Mouse (Mus musculus): ENCODE data around the gene Dpyd. TPM values are rescaled to one million over a fixed set of nuclear protein-coding genes. Genes with fewer than 3 reads are reported as not detected.

Dpyd gene
- polyA plus RNA-seq, 2 experiments, result 1.6 to 2.4 TPM

DNA sequence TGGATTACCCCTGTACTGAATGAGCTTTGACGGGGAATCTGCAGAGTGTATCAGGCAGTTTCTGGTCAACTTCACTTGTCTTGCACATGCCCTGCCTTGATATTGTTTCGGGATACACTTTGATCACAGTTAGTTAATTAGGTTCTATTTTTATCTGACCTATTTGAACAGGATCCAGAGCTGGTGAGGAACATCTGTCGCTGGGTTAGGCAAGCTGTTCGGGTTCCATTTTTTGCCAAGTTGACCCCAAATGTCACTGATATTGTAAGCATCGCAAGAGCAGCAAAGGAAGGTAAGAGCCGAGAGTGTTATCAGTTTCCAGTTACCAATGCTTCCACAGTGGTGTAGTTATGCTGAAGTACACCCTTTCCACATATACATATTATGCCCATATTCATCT, 632.1 kb downstream of the Dpyd start:
- DNase-seq (ENCODE audit: low read depth in 3 of 3, low spot score in 3 of 3) (no peak), ATAC-seq (ENCODE audit: insufficient read depth) (no peak)
- Histone ChIP-seq H3K4me1 (replicated peaks; ENCODE audit: control insufficient read depth in 2 of 2, insufficient read depth in 2 of 2, low read length in 1 of 2) (no peaks in the 10 kb centered on the region), H3K27me3 (ENCODE audit: control insufficient read depth, insufficient read depth, low read length) (no peaks in the 10 kb centered on the region), H3K9me3 (ENCODE audit: control insufficient read depth, low read length) (no peaks in the 10 kb centered on the region), H3K4me2 (ENCODE audit: low read depth) (no peak overlapping the region), H3K9ac (replicated peaks) (no peak overlapping the region), H3K36me3 (replicated peaks; ENCODE audit: control insufficient read depth, insufficient read depth, low read depth) (no peaks in the 10 kb centered on the region), H3K27ac (no peak overlapping the region), H3K4me3 (ENCODE audit: insufficient read depth in 1 of 2, low read depth in 2 of 2, low read length in 2 of 2) (no peak overlapping the region)
- TF ChIP-seq EP300 (IDR thresholded peaks at IDR 0.05; ENCODE audit: low read depth), result no peak
- TF ChIP-seq CTCF (IDR thresholded peaks at IDR 0.05; ENCODE audit: low read depth), result no peak
- WGBS (ENCODE audit: insufficient replicate concordance), result 67% methylated on average over 6 of the region's 6 CpGs

DNA sequence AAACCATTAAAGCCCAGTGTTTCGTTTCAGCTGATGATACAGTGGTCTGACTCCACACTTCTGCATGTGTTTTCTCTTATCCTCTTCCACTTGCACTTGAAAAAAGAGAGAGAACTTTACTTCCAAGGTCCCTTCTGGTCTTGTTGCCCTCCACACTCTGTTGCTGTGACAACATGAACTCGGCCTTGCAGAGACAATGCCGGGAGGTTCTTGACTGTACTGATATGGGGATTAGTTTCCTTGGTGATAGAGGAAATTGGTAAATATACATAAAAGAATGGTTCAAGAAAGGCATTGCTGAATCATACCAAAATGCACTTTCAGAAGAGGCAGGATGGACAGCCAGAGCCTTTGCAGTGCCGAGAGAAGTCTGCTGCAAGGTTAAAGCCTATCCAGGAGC, 633.7 kb downstream of the Dpyd start:
- H3K9ac ChIP-seq (replicated peaks), result no peak overlapping the region
- no peaks in the 10 kb centered on the region for H3K36me3 ChIP-seq (replicated peaks; ENCODE audit: control insufficient read depth, insufficient read depth, low read depth)
- no peak overlapping the region for H3K27ac ChIP-seq
- TF ChIP-seq EP300 (IDR thresholded peaks at IDR 0.05; ENCODE audit: low read depth) (no peak), CTCF (IDR thresholded peaks at IDR 0.05; ENCODE audit: low read depth) (no peak)
- ATAC-seq (ENCODE audit: insufficient read depth), result no peak
- no peak for DNase-seq (ENCODE audit: low read depth in 3 of 3, low spot score in 3 of 3)
- no peaks in the 10 kb centered on the region for H3K4me1 ChIP-seq (replicated peaks; ENCODE audit: control insufficient read depth in 2 of 2, insufficient read depth in 2 of 2, low read length in 1 of 2)
- H3K4me3 ChIP-seq (ENCODE audit: insufficient read depth in 1 of 2, low read depth in 2 of 2, low read length in 2 of 2), result no peak overlapping the region
- H3K4me2 ChIP-seq (ENCODE audit: low read depth), result no peak overlapping the region
- no peaks in the 10 kb centered on the region for H3K27me3 ChIP-seq (ENCODE audit: control insufficient read depth, insufficient read depth, low read length)
- no peaks in the 10 kb centered on the region for H3K9me3 ChIP-seq (ENCODE audit: control insufficient read depth, low read length)
- WGBS (ENCODE audit: insufficient replicate concordance), result 52% methylated on average over 4 of the region's 4 CpGs

DNA sequence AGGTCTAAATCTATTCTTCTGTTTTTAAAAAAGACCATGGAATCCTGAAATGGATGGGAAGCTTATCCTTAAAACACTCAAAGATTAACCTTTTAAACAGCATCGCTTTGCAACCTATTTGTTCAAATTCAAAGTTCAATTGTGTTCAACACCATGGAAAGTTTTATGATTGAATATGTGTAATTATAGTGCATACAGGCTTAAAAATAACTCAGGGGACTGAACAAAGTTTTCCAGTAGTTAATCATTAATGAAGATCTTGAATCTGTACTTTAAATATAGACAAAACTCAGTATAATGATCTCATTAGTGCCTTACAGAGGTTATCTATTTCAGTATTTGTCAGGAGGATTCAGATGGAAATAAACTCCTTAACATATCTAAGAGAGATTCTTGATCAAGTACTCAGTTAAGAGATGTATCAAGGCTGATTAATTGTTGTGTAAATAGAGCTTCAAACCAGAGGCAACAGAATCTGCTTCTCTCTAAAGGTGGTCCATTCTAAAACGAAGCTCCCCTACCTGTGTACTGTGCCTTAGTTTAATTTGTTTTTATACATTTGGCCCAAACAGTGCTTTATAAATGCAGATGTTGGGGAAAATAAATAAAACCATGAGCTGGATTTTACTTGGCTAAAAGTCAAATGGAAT, 659.0 kb downstream of the Dpyd start:
- Histone ChIP-seq H3K27ac (no peak overlapping the region), H3K4me1 (replicated peaks; ENCODE audit: control insufficient read depth in 2 of 2, insufficient read depth in 2 of 2, low read length in 1 of 2) (no peaks in the 10 kb centered on the region), H3K27me3 (ENCODE audit: control insufficient read depth, insufficient read depth, low read length) (no peaks in the 10 kb centered on the region), H3K36me3 (replicated peaks; ENCODE audit: control insufficient read depth, insufficient read depth, low read depth) (no peaks in the 10 kb centered on the region), H3K4me2 (ENCODE audit: low read depth) (no peak overlapping the region), H3K9me3 (ENCODE audit: control insufficient read depth, low read length) (no peaks in the 10 kb centered on the region), H3K4me3 (ENCODE audit: insufficient read depth in 1 of 2, low read depth in 2 of 2, low read length in 2 of 2) (no peak overlapping the region), H3K9ac (replicated peaks) (no peak overlapping the region)
- DNase-seq (ENCODE audit: low read depth in 3 of 3, low spot score in 3 of 3) (no peak), ATAC-seq (ENCODE audit: insufficient read depth) (no peak)
- 64% methylated on average over 2 of the region's 2 CpGs for WGBS (ENCODE audit: insufficient replicate concordance)
- TF ChIP-seq EP300 (IDR thresholded peaks at IDR 0.05; ENCODE audit: low read depth) (no peak), CTCF (IDR thresholded peaks at IDR 0.05; ENCODE audit: low read depth) (no peak)

DNA sequence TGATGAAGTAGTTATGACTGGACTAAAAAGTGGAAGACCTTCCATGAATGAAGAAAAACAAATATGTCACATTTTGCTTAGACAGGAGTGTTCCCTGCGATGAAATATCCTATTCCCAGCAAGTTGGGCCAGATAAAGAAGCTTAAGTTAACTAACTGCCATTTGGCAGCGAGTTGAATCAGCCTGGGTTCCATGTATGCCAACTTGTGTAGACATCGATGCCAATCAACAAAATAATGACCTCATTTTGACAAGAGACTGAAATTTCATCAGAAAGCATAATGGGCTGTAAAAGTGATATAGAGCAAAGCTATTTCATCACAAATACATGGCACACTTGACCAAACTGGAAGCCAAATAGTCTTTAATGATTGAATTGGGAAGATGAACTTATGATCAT, 681.3 kb downstream of the Dpyd start:
- Histone ChIP-seq H3K9ac (replicated peaks) (no peak overlapping the region), H3K4me2 (ENCODE audit: low read depth) (no peak overlapping the region), H3K36me3 (replicated peaks; ENCODE audit: control insufficient read depth, insufficient read depth, low read depth) (no peaks in the 10 kb centered on the region), H3K9me3 (ENCODE audit: control insufficient read depth, low read length) (no peaks in the 10 kb centered on the region), H3K27ac (no peak overlapping the region), H3K27me3 (ENCODE audit: control insufficient read depth, insufficient read depth, low read length) (no peaks in the 10 kb centered on the region), H3K4me1 (replicated peaks; ENCODE audit: control insufficient read depth in 2 of 2, insufficient read depth in 2 of 2, low read length in 1 of 2) (no peaks in the 10 kb centered on the region), H3K4me3 (ENCODE audit: insufficient read depth in 1 of 2, low read depth in 2 of 2, low read length in 2 of 2) (no peak overlapping the region)
- WGBS (ENCODE audit: insufficient replicate concordance), result 47% methylated on average over 3 of the region's 3 CpGs
- DNase-seq (ENCODE audit: low read depth in 3 of 3, low spot score in 3 of 3) (no peak), ATAC-seq (ENCODE audit: insufficient read depth) (no peak)
- TF ChIP-seq EP300 (IDR thresholded peaks at IDR 0.05; ENCODE audit: low read depth) (no peak), CTCF (IDR thresholded peaks at IDR 0.05; ENCODE audit: low read depth) (no peak)

DNA sequence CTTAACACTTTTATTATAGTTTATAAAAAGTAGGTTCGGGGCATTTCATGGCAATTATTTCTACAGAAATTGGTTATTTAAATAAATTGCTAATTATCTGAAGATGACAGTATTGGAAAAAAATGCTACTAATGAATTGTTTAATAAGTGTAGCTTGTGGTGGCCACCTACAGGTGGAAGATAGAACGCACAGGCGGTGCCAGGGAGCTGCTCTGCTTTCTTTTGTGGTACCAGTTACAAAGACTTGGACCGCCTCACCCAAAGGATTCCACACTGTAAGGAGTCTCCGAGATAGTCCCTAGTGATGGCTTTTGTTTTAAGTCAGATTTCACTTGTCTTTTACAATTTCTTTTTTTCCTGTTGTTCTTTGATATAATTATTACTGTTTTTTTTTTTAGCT, 694.6 kb downstream of the Dpyd start:
- H3K9ac ChIP-seq (replicated peaks), result no peak overlapping the region
- WGBS (ENCODE audit: insufficient replicate concordance), result 50% methylated on average over 5 of the region's 5 CpGs
- TF ChIP-seq EP300 (IDR thresholded peaks at IDR 0.05; ENCODE audit: low read depth), result no peak
- TF ChIP-seq CTCF (IDR thresholded peaks at IDR 0.05; ENCODE audit: low read depth), result no peak; the same call in 1 of the 2 replicates
- no peak overlapping the region for H3K27ac ChIP-seq
- DNase-seq (ENCODE audit: low read depth in 3 of 3, low spot score in 3 of 3), result no peak
- no peak overlapping the region for H3K4me2 ChIP-seq (ENCODE audit: low read depth)
- no peak overlapping the region for H3K4me3 ChIP-seq (ENCODE audit: insufficient read depth in 1 of 2, low read depth in 2 of 2, low read length in 2 of 2)
- H3K4me1 ChIP-seq (replicated peaks; ENCODE audit: control insufficient read depth in 2 of 2, insufficient read depth in 2 of 2, low read length in 1 of 2), result no peaks in the 10 kb centered on the region
- H3K9me3 ChIP-seq (ENCODE audit: control insufficient read depth, low read length), result no peaks in the 10 kb centered on the region
- H3K27me3 ChIP-seq (ENCODE audit: control insufficient read depth, insufficient read depth, low read length), result no peaks in the 10 kb centered on the region
- no peak for ATAC-seq (ENCODE audit: insufficient read depth)
- no peaks in the 10 kb centered on the region for H3K36me3 ChIP-seq (replicated peaks; ENCODE audit: control insufficient read depth, insufficient read depth, low read depth)
